Mouse (Mus musculus) cortical plate, adult 2 months (tissue): Measurements from ENCODE around the gene Ints6. TPM values are rescaled to one million over a fixed set of nuclear protein-coding genes. Genes with fewer than 3 reads are reported as not detected.
A peak's percentile ranks its signal among the peaks of the same experiment; 100 is the strongest.

ENCODE experiments used
- H3K27ac ChIP-seq: fragments of 200-500 bp; 2 replicates; pipeline ENCODE4 v1.5.1; 2012; ENCODE audit warnings: low read length, control low read depth, inconsistent platforms; ENCODE audit not compliant: insufficient read depth
- H3K4me1 ChIP-seq: fragments of 200-500 bp; 2 replicates; pipeline ENCODE4 v1.6.1; 2011; ENCODE audit warnings: low read length; ENCODE audit not compliant: control insufficient read depth, insufficient read depth
- H3K4me3 ChIP-seq: fragments of 200-500 bp; 2 replicates; pipeline ENCODE4 v1.5.1; 2011; ENCODE audit warnings: mild to moderate bottlenecking, low read length, control low read depth; ENCODE audit not compliant: insufficient read depth
- CTCF ChIP-seq: fragments of 200-500 bp; IDR thresholded peaks from 2 replicates; pipeline ENCODE4 v1.5.1; 2011; ENCODE audit warnings: mild to moderate bottlenecking, control low read depth, low read length; ENCODE audit not compliant: insufficient read depth; ENCODE audit errors: extremely low read depth
- POLR2A ChIP-seq: fragments of 200-500 bp; IDR thresholded peaks from 2 replicates; pipeline ENCODE4 v1.6.1; 2011; ENCODE audit warnings: mild to moderate bottlenecking, low read length, control low read depth; ENCODE audit not compliant: insufficient read depth; ENCODE audit errors: extremely low read depth
- polyA plus RNA-seq: library from polyadenylated mRNA; depleted of rRNA; stranded (reverse); fragments of >200 nt; gene quantifications from 2 replicates; pipeline ENCODE4 v1.2.3, GENCODE M21; 2012; rRNA removed

The Ints6 gene
- polyA plus RNA-seq, 1 experiment, result 13.7 TPM

GRCm38 (mm10) chr14:62639551-62639950, 121.4 kb downstream of the Ints6 start:
- no peak for TF ChIP-seq CTCF
- TF ChIP-seq POLR2A, result no peak
- Histone ChIP-seq H3K4me3 (no peak overlapping the region), H3K4me1 (peaks cover 3% of the 10 kb centered on the region; the same call in 1 of the 2 replicates), H3K27ac (no peak overlapping the region)

DNA sequence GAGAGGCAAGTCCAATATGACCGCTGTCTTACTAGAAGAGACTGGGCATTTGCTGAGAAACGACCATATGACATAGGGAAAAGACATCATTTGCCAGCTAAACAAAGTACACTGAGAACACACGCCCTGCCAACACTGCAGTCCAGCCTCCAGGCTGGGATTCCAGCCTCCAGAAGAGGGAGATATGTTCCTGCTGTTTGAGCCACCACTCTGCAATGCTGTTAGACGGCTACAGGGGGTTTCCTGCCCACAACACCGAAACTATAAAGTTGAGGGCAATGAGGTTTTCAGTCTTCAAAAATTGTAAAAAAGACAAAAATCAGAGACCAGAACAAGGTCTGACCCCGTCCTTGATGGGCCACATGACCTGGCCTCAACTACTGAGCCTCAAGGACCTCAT, 121.9 kb downstream of the Ints6 start:
- Histone ChIP-seq H3K27ac (no peak overlapping the region), H3K4me3 (no peak overlapping the region), H3K4me1 (peaks cover 3% of the 10 kb centered on the region; the same call in 1 of the 2 replicates)
- TF ChIP-seq CTCF (peak; percentile 34; the same call in 1 of the 2 replicates), POLR2A (no peak)

DNA sequence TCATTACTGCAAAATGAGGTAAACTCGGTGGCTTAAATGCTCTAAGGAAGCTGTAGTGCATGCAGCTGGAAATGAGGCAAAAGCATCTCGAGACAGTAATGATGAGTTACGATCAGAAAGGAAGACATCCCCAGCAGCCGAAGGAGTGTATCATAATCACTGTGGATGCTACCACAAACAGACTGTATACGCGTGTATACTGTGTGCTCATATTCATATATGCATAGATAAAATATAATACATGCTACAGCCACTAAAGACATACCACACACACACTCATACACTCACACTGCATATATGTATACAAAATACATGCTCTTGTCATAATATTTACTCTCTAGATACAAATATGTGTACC, 122.6 kb downstream of the Ints6 start:
- Histone ChIP-seq H3K27ac (peak overlapping the region; percentile 28; the same call in 1 of the 2 replicates), H3K4me3 (no peak overlapping the region), H3K4me1 (peaks cover 3% of the 10 kb centered on the region; the same call in 1 of the 2 replicates)
- TF ChIP-seq CTCF (no peak), POLR2A (no peak)

DNA sequence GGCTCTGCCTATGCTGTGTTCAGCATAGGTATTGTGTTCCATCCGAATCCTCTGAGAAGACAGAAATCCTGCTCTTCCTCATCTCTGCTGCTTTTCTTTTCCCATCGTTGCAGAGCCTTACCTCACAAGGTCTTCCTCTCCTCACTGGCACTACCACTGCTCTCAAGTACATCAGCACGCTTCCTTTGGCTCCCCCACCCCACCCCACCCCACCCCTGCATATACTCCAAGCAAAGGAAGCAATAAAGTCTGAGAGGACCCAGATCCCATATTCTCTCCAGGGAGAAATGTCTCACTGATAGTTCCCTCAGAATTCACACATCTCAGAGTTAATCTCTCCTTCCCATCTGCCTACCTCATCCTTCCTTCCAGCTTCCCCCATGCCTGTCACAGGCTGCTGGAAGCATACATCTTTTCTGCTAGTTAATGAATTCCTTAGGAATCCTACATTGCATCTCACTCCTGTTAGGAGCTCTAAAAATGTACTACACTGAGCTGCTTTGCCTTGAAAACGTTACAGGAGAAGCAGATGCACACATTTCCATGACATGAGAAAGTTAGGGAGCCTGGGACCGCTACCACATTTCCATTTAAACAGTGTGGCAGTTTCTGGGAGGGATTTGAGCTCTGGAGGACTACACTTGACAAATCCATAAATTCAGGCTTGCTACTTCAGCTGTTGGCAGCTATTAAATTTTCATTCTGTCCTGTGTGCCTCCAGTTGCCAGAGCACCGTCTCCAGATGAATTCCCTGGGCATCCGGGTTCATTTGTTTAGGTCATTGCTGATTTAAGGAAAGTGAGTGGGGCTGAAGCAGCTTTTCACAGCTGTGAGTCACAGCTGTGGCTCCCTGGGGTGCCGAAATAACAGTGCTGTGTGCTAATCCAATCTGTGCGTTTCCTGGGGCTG, 123.3 kb downstream of the Ints6 start:
- TF ChIP-seq POLR2A, result no peak
- Histone ChIP-seq H3K4me1 (peaks cover 3% of the 10 kb centered on the region; the same call in 1 of the 2 replicates), H3K27ac (peak overlapping the region; percentile 28; the same call in 1 of the 2 replicates), H3K4me3 (no peak overlapping the region)

DNA sequence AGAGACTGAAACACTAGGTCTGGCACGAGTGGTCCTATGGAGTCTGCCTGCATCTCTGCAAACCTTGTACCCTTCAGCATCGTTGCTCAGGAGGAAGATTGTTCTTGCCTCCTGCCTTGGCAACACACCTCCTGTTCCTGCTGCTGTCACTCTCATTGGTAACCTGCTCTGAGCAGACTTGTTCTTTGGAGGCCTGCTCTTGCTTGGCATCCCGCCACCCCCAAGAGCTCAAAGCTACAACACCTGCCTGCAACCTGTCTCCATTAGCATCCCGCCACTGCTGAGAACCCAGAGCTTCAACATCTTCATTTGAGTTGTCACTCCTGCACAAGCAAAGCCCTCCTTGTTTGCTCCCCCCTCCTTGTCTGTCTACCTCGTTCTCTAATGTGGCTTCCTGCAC, 133.0 kb downstream of the Ints6 start:
- Histone ChIP-seq H3K27ac (no peak overlapping the region), H3K4me1 (no peaks in the 10 kb centered on the region), H3K4me3 (no peak overlapping the region)
- TF ChIP-seq POLR2A (no peak), CTCF (no peak)

Other genes with a start within 250 kb of the Ints6 start
- gene Fam124a, start 205.4 kb downstream of the Ints6 start, polyA plus RNA-seq, result 25.9 and 26.4 TPM in 2 replicates
- gene Gm4131, start 194.2 kb downstream of the Ints6 start, polyA plus RNA-seq, result not detected in 2 replicates
- gene Serpine3, start 97.5 kb downstream of the Ints6 start, polyA plus RNA-seq, result not detected in 2 replicates
- gene Wdfy2, start 76.5 kb upstream of the Ints6 start, polyA plus RNA-seq, result 10.7 and 11.0 TPM in 2 replicates
- gene Defb48, start 223.3 kb upstream of the Ints6 start, polyA plus RNA-seq, result not detected in 2 replicates
- gene Defb47, start 236.9 kb upstream of the Ints6 start, polyA plus RNA-seq, result not detected in 2 replicates